Mouse (Mus musculus) thymus, adult 2 months (tissue): ENCODE results near the gene Dffa. TPM values are rescaled to one million over a fixed set of nuclear protein-coding genes. Genes with fewer than 3 reads are reported as not detected.

Experiments used
- DNase-seq: peaks from one replicate; pipeline ENCODE4 v3.0.0; 2021
- H3K27ac ChIP-seq: fragments of 200-500 bp; 2 replicates; pipeline ENCODE4 v1.5.1; 2012; ENCODE audit warnings: low read length, control low read depth; ENCODE audit not compliant: control insufficient read depth, insufficient read depth
- H3K27me3 ChIP-seq: fragments of 200-500 bp; 2 replicates; pipeline ENCODE4 v1.6.1; 2012; ENCODE audit warnings: mild to moderate bottlenecking, low read length, moderate library complexity, mixed read lengths; ENCODE audit not compliant: control insufficient read depth, insufficient read depth
- H3K36me3 ChIP-seq: fragments of 200-500 bp; 2 replicates; pipeline ENCODE4 v1.6.1; 2012; ENCODE audit warnings: mild to moderate bottlenecking, low read length, moderate library complexity; ENCODE audit not compliant: control insufficient read depth, insufficient read depth
- H3K4me1 ChIP-seq: fragments of 200-500 bp; replicated peaks from 2 replicates; pipeline ENCODE4 v1.6.1; 2012; ENCODE audit warnings: low read length; ENCODE audit not compliant: control insufficient read depth, insufficient read depth
- H3K4me3 ChIP-seq: fragments of 200-500 bp; 2 replicates; pipeline ENCODE4 v1.5.1; 2012; ENCODE audit warnings: mild to moderate bottlenecking, low read length, control low read depth, moderate library complexity; ENCODE audit not compliant: control insufficient read depth, insufficient read depth
- CTCF ChIP-seq: fragments of 200-500 bp; IDR thresholded peaks from 2 replicates; pipeline ENCODE4 v1.5.1; 2012; ENCODE audit warnings: mild to moderate bottlenecking, control low read depth, low read length, moderate library complexity, borderline replicate concordance; ENCODE audit not compliant: control insufficient read depth, poor library complexity, insufficient read depth; ENCODE audit errors: extremely low read depth
- POLR2A ChIP-seq: fragments of 200-500 bp; IDR thresholded peaks from 2 replicates; pipeline ENCODE4 v1.6.1; 2012; ENCODE audit warnings: mild to moderate bottlenecking, low read length, control low read depth, moderate library complexity; ENCODE audit not compliant: control insufficient read depth, poor library complexity, insufficient read depth; ENCODE audit errors: extremely low read depth
- WGBS: fragments of 180-500 bp; shearing (Covaris S2); methylation state at CpG from one replicate; pipeline ENCODE4 v1.1.7; 2018; 5-methylcytosine and 5-hydroxymethylcytosine counted together
- polyA plus RNA-seq: library from polyadenylated mRNA; depleted of rRNA; stranded (reverse); fragments of >200 nt; gene quantifications from 2 replicates; pipeline ENCODE4 v1.2.3, GENCODE M21; 2012

Gene Dffa
- polyA plus RNA-seq, 1 experiment, result 40.2 TPM

- WGBS, result 96% methylated on average over 11 of the region's 11 CpGs
- H3K4me3 ChIP-seq, result no peak overlapping the region
- TF ChIP-seq CTCF (no peak), POLR2A (no peak)
- H3K36me3 ChIP-seq, result peaks cover 28% of the 10 kb centered on the region
- DNase-seq, result no peak
- H3K4me1 ChIP-seq, result peaks cover 13% of the 10 kb centered on the region
- no peak overlapping the region for H3K27ac ChIP-seq
- H3K27me3 ChIP-seq, result no peaks in the 10 kb centered on the region
These were observed 46.8 kb downstream of the Dffa start for GRCm38 (mm10) chr4:149150721-149151120.

GRCm38 (mm10) chr4:149154859-149155258 is 50.9 kb downstream of the Dffa start:
- H3K4me3 ChIP-seq, result no peak overlapping the region
- DNase-seq, result no peak
- H3K4me1 ChIP-seq, result no peaks in the 10 kb centered on the region
- H3K27me3 ChIP-seq, result no peaks in the 10 kb centered on the region
- H3K36me3 ChIP-seq, result peaks cover 48% of the 10 kb centered on the region
- no peak for TF ChIP-seq CTCF
- TF ChIP-seq POLR2A, result no peak
- WGBS, result 99% methylated on average over 7 of the region's 7 CpGs
- no peak overlapping the region for H3K27ac ChIP-seq

- Histone ChIP-seq H3K27ac (no peak overlapping the region), H3K4me3 (no peak overlapping the region)
These were observed 51.8 kb downstream of the Dffa start for GRCm38 (mm10) chr4:149155711-149156110.

GRCm38 (mm10) chr4:149157415-149157973 is 53.5 kb downstream of the Dffa start:
- TF ChIP-seq POLR2A (no peak), CTCF (no peak)
- WGBS, result 97% methylated on average over 8 of the region's 8 CpGs
- Histone ChIP-seq H3K27me3 (no peaks in the 10 kb centered on the region), H3K27ac (no peak overlapping the region), H3K4me3 (no peak overlapping the region), H3K4me1 (no peaks in the 10 kb centered on the region), H3K36me3 (peaks cover 49% of the 10 kb centered on the region)
- no peak for DNase-seq

More at GRCm38 (mm10) chr4:149155711-149156110, 51.8 kb downstream of the Dffa start:
- Histone ChIP-seq H3K27me3 (no peaks in the 10 kb centered on the region), H3K36me3 (peaks cover 51% of the 10 kb centered on the region), H3K4me1 (no peaks in the 10 kb centered on the region)
- 94% methylated on average over 6 of the region's 6 CpGs for WGBS
- no peak for DNase-seq
- TF ChIP-seq POLR2A (no peak), CTCF (no peak)

- H3K27me3 ChIP-seq, result no peaks in the 10 kb centered on the region
- peaks cover 40% of the 10 kb centered on the region for H3K36me3 ChIP-seq
- 90% methylated on average over 2 of the region's 2 CpGs for WGBS
These were observed 55.3 kb downstream of the Dffa start for GRCm38 (mm10) chr4:149159203-149159602.

GRCm38 (mm10) chr4:149159891-149160290 is 55.9 kb downstream of the Dffa start:
- TF ChIP-seq POLR2A (no peak), CTCF (no peak)
- Histone ChIP-seq H3K27me3 (no peaks in the 10 kb centered on the region), H3K4me1 (no peaks in the 10 kb centered on the region), H3K27ac (no peak overlapping the region), H3K36me3 (peaks cover 33% of the 10 kb centered on the region), H3K4me3 (no peak overlapping the region)
- no peak for DNase-seq
- WGBS, result 94% methylated on average over 13 of the region's 13 CpGs

More at GRCm38 (mm10) chr4:149159203-149159602, 55.3 kb downstream of the Dffa start:
- no peak for TF ChIP-seq CTCF
- no peak for TF ChIP-seq POLR2A
- H3K4me3 ChIP-seq, result no peak overlapping the region
- DNase-seq, result no peak
- H3K4me1 ChIP-seq, result no peaks in the 10 kb centered on the region
- no peak overlapping the region for H3K27ac ChIP-seq

- no peak for DNase-seq
- no peak for TF ChIP-seq CTCF
- TF ChIP-seq POLR2A, result no peak
- no peak overlapping the region for H3K4me3 ChIP-seq
- H3K36me3 ChIP-seq, result peaks cover 29% of the 10 kb centered on the region
- 94% methylated on average over 6 of the region's 6 CpGs for WGBS
- H3K27me3 ChIP-seq, result no peaks in the 10 kb centered on the region
- peaks cover 4% of the 10 kb centered on the region for H3K4me1 ChIP-seq
- no peak overlapping the region for H3K27ac ChIP-seq
These were observed 57.2 kb downstream of the Dffa start for GRCm38 (mm10) chr4:149161166-149161565.
